Mouse (Mus musculus): ENCODE measurements around the gene Lmln.
"Not testable (repeated sequence)": the region's sequence is repeated elsewhere in the genome, so short reads cannot be mapped to it uniquely, and the experiment has no call there.

The Lmln gene

GRCm38 (mm10) chr16:33135167-33135566, 72.8 kb downstream of the Lmln start:
- no peak for DNase-seq (ENCODE audit: low spot score)

- DNase-seq (ENCODE audit: low spot score): not testable (repeated sequence)
Observed at GRCm38 (mm10) chr16:33139061-33139460, 76.7 kb downstream of the Lmln start.

GRCm38 (mm10) chr16:33141758-33142280, 79.5 kb downstream of the Lmln start:
- DNase-seq (ENCODE audit: low spot score): no peak

GRCm38 (mm10) chr16:33143452-33143851, 81.1 kb downstream of the Lmln start:
- DNase-seq (ENCODE audit: low spot score): no peak

GRCm38 (mm10) chr16:33146185-33146584, 83.9 kb downstream of the Lmln start:
- DNase-seq (ENCODE audit: low spot score): no peak

GRCm38 (mm10) chr16:33148135-33148534, 85.8 kb downstream of the Lmln start:
- DNase-seq (ENCODE audit: low spot score): no peak

- not testable (repeated sequence) for DNase-seq (ENCODE audit: low spot score)
Observed at GRCm38 (mm10) chr16:33150875-33151274, 88.6 kb downstream of the Lmln start.

GRCm38 (mm10) chr16:33151558-33151957, 89.2 kb downstream of the Lmln start:
- DNase-seq (ENCODE audit: low spot score): peak; percentile 72

GRCm38 (mm10) chr16:33154992-33155391, 92.7 kb downstream of the Lmln start:
- peak; percentile 53 for DNase-seq (ENCODE audit: low spot score)

GRCm38 (mm10) chr16:33158006-33158405, 95.7 kb downstream of the Lmln start:
- no peak for DNase-seq (ENCODE audit: low spot score)

GRCm38 (mm10) chr16:33158590-33159071, 96.3 kb downstream of the Lmln start:
- no peak for DNase-seq (ENCODE audit: low spot score)

- no peak for DNase-seq (ENCODE audit: low spot score)
Observed at GRCm38 (mm10) chr16:33159363-33159762, 97.0 kb downstream of the Lmln start.

- no peak for DNase-seq (ENCODE audit: low spot score)
Observed at GRCm38 (mm10) chr16:33163330-33164090, 101.2 kb downstream of the Lmln start.

GRCm38 (mm10) chr16:33166284-33166683, 104.0 kb downstream of the Lmln start:
- not testable (repeated sequence) for DNase-seq (ENCODE audit: low spot score)

GRCm38 (mm10) chr16:33167537-33167936, 105.2 kb downstream of the Lmln start:
- DNase-seq (ENCODE audit: low spot score): no peak

- DNase-seq (ENCODE audit: low spot score): no peak
Observed at GRCm38 (mm10) chr16:33169471-33170034, 107.2 kb downstream of the Lmln start.

GRCm38 (mm10) chr16:33170716-33171587, 108.6 kb downstream of the Lmln start:
- no peak for DNase-seq (ENCODE audit: low spot score)

GRCm38 (mm10) chr16:33171800-33172199, 109.5 kb downstream of the Lmln start:
- DNase-seq (ENCODE audit: low spot score): no peak

GRCm38 (mm10) chr16:33173151-33173550, 110.8 kb downstream of the Lmln start:
- DNase-seq (ENCODE audit: low spot score): no peak

GRCm38 (mm10) chr16:33174695-33175094, 112.4 kb downstream of the Lmln start:
- no peak for DNase-seq (ENCODE audit: low spot score)

GRCm38 (mm10) chr16:33176831-33177230, 114.5 kb downstream of the Lmln start:
- DNase-seq (ENCODE audit: low spot score): not testable (repeated sequence)

Data from layer of hippocampus, adult 11-12 months (tissue).